In genomic region chr7:31362022-31362560, GRCm38 (mm10) we compare ENCODE assay signal across 51 mouse cellular contexts. TPM values are rescaled to one million over a fixed set of nuclear protein-coding genes. Genes with fewer than 3 reads are reported as not detected.
"Had no signal": no experiment of that assay in that cellular context is flagged by ENCODE, and none has a peak within 500 bp of the region (broad histone marks: within the 10 kb centered on the region; RNA-seq: fewer than 3 reads in every experiment).

TSS of gene Scgb2b3 (minus strand) at chr7:31362072.

- H3K27me3 ChIP-seq: heart, embryonic 12.5 days; heart, embryonic 13.5 days; heart, embryonic 15.5 days; hindbrain, embryonic 12.5 days; hindbrain, embryonic 13.5 days; hindbrain, embryonic 15.5 days; intestine, embryonic 15.5 days; kidney, embryonic 15.5 days had no signal

- H3K4me1 ChIP-seq: heart, embryonic 10.5 days; heart, embryonic 12.5 days; heart, embryonic 13.5 days; heart, embryonic 15.5 days; hindbrain, embryonic 10.5 days; hindbrain, embryonic 12.5 days; hindbrain, embryonic 13.5 days; hindbrain, embryonic 15.5 days; intestine, embryonic 15.5 days; kidney, embryonic 15.5 days had no signal

- DNase-seq: heart, postnatal 10 days; heart, postnatal 14 days; heart, postnatal 36 days; heart, postnatal 4 days; kidney, adult 11 months; kidney, adult 18-20 months; kidney, adult 2 months; kidney, adult 8-10 months; kidney, adult 9 months; kidney, postnatal 10 days; kidney, postnatal 14 days; kidney, postnatal 25 days; kidney, postnatal 36 days; kidney, postnatal 4 days; layer of hippocampus, adult 9-11 months; layer of hippocampus, postnatal 36 days had no signal

- H3K36me3 ChIP-seq: heart, embryonic 10.5 days; heart, embryonic 12.5 days; heart, embryonic 13.5 days; heart, embryonic 15.5 days; hindbrain, embryonic 10.5 days; hindbrain, embryonic 12.5 days; hindbrain, embryonic 13.5 days; hindbrain, embryonic 15.5 days; intestine, embryonic 15.5 days; kidney, embryonic 15.5 days had no signal

- H3K4me3 ChIP-seq: heart, embryonic 10.5 days; heart, embryonic 12.5 days; heart, embryonic 13.5 days; heart, embryonic 15.5 days; hindbrain, embryonic 10.5 days; hindbrain, embryonic 12.5 days; hindbrain, embryonic 13.5 days; hindbrain, embryonic 15.5 days; intestine, embryonic 15.5 days; kidney, embryonic 15.5 days; layer of hippocampus, adult 2 months had no signal

- H3K9ac ChIP-seq: heart, embryonic 12.5 days; heart, embryonic 13.5 days; heart, embryonic 15.5 days; hindbrain, embryonic 12.5 days; hindbrain, embryonic 13.5 days; hindbrain, embryonic 14.5 days; hindbrain, embryonic 15.5 days; intestine, embryonic 15.5 days; kidney, embryonic 15.5 days had no signal

- H3K27ac ChIP-seq: heart, embryonic 10.5 days; heart, embryonic 13.5 days; heart, embryonic 15.5 days; hindbrain, embryonic 10.5 days; hindbrain, embryonic 12.5 days; hindbrain, embryonic 13.5 days; hindbrain, embryonic 14.5 days; hindbrain, embryonic 15.5 days; hindbrain, postnatal 0 days; intestine, embryonic 15.5 days; kidney, embryonic 15.5 days; kidney, postnatal 0 days; layer of hippocampus, adult 2 months had no signal

RNA-seq across cellular contexts. Expression of gene Scgb2b3, which starts in this region (rescaled TPM):
- total RNA-seq: heart, postnatal 10 days; heart, postnatal 14 days; heart, postnatal 25 days; heart, postnatal 36 days; heart, postnatal 4 days; hematopoietic stem cell, adult 5-6 weeks; hindbrain, postnatal 0 days; layer of hippocampus, adult 18-20 months; layer of hippocampus, adult 2 months; layer of hippocampus, adult 8-10 months; layer of hippocampus, postnatal 10 days; layer of hippocampus, postnatal 14 days; layer of hippocampus, postnatal 25 days; layer of hippocampus, postnatal 36 days; left cerebral cortex, adult 18-20 months had no signal
- polyA plus RNA-seq: heart, embryonic 10.5 days; heart, embryonic 11.5 days; heart, embryonic 12.5 days; heart, embryonic 13.5 days; heart, embryonic 14.5 days; heart, embryonic 15.5 days; heart, embryonic 16.5 days; heart, postnatal 0 days; hindbrain, embryonic 10.5 days; hindbrain, embryonic 11.5 days; hindbrain, embryonic 12.5 days; hindbrain, embryonic 13.5 days; hindbrain, embryonic 14.5 days; hindbrain, embryonic 15.5 days; hindbrain, embryonic 16.5 days; hindbrain, postnatal 0 days; inflammation-experienced regulatory T-cells, adult 6 months; intestine, embryonic 14.5 days; intestine, embryonic 15.5 days; intestine, embryonic 16.5 days; intestine, postnatal 0 days; kidney, adult 2 months; kidney, embryonic 14.5 days; kidney, embryonic 15.5 days; kidney, embryonic 16.5 days; kidney, postnatal 0 days; large intestine, adult 2 months had no signal
